Mouse (Mus musculus): ENCODE results near the gene Krt26. TPM values are rescaled to one million over a fixed set of nuclear protein-coding genes. Genes with fewer than 3 reads are reported as not detected.

Krt26 gene
- under 1 TPM; 0.20 to 0.21 TPM for total RNA-seq (2021)

DNA sequence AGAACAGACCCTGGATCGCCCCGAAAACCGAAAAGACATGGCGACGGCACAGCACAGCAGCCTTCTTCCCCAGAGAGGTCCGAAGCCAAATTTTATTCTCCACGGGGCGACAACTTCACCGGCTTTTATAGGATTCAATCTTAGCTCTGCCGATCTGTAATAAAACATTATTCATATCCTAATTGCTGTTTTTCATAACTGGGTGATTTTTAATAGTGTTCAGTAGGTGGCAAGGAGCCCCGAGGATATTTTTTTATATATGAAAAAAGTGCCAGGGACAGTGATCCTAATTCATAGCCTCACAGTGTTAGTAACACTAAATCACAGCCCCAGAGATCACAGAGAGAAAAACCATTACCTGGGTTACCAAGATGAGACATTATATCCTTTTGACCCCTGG lies at the start of gene Krt26:
TSS of gene Krt26 (minus strand) at position 101 of the 400 bp plus-strand sequence.
- intact Hi-C loops (cut with DNase I) = no loop called here
- DNase-seq (ENCODE audit: extremely low spot score in 1 of 2, low spot score in 2 of 2) = no peak

- intact Hi-C loops (cut with DNase I) = loop anchor here (10.0 kb wide), 2 partner anchors 619 to 779 kb away; no protein-coding TSS in a partner anchor
- peak; percentile 84 to 94 for DNase-seq (ENCODE audit: extremely low spot score in 1 of 2, low spot score in 2 of 2)
Measured at GRCm38 (mm10) chr11:99385813-99386721, 48.3 kb upstream of the Krt26 start.

DNA sequence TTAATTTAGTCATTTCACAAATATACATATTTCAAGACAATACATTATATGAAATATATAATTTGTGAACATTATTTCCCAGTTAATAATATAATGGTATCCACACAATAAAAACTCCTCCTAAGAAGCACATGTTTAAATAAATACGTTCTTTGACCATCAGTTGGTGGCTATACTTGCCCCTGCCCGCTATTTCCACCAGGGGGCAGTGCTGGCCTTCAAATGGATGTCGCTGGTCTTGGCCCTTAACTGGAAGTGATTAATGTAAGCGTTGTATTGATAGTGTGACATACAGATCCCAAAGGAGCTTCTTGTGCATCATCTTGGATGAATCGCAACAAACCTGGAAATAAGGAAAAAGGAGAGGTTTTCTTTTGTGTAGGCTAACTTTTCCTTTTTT lies 41.8 kb upstream of the Krt26 start:
- peak; percentile 49 to 67 for DNase-seq (ENCODE audit: extremely low spot score in 1 of 2, low spot score in 2 of 2)
- intact Hi-C loops (cut with DNase I) = loop anchor here (2.0 to 5.0 kb wide), 2 partner anchors 83 to 918 kb away; no protein-coding TSS in a partner anchor

DNA sequence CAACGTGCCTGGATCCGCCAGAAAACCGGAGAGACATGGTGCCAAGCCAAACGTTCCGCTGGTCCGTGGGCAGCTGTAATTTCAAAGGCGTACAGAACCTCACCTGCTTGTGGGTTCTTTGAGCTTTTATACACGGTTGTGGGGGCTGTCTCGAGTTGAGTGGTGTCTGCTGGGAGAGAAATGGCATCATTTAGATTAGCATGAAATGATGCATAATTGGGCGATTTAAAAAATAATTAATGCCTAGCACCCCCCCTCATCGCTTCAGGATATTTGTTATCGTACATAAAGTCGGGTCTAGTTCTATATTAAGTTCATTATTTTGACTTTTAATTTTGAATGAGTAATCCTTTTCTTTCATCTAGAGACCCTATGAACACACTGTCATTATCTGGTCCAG lies 37.0 kb upstream of the Krt26 start, which contains the start of gene Krt28:
TSS of gene Krt28 (minus strand) at position 101 of the 400 bp plus-strand sequence.
- DNase-seq (ENCODE audit: extremely low spot score in 1 of 2, low spot score in 2 of 2) = no peak
- intact Hi-C loops (cut with DNase I) = loop anchor here (5.0 kb wide), 1 partner anchor 922 kb away; no protein-coding TSS in a partner anchor

GRCm38 (mm10) chr11:99369853-99370451 lies 32.2 kb upstream of the Krt26 start:
- intact Hi-C loops (cut with DNase I) = loop anchor here (10.0 kb wide), 1 partner anchor 185 kb away; no protein-coding TSS in a partner anchor
- peak; percentile 50 to 52 for DNase-seq (ENCODE audit: extremely low spot score in 1 of 2, low spot score in 2 of 2)

- intact Hi-C loops (cut with DNase I) = loop anchor here (10.0 kb wide), 1 partner anchor 184 kb away; no protein-coding TSS in a partner anchor
- peak in 1 of 2 experiments; percentile 33 for DNase-seq (ENCODE audit: extremely low spot score in 1 of 2, low spot score in 2 of 2)
Measured at GRCm38 (mm10) chr11:99369229-99369628, 31.5 kb upstream of the Krt26 start.

DNA sequence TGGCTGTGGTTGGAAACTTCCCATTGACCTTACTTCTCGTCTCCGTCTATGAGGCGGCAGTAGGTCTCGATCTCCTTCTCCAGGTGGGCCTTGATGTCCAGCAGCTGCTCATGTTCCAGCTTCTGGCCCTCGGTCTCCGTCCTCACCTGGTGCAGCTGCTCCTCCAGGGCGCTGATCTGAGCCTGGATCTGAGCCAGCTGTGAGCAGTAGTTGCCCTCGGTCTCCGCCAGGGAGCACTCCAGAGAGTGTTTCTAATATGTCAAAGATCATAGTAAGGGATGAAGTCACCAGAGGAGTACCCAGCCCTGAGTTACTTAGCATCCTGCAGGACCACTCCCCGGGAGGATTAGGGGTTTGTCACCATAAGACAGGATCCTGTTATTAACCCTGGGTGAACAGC lies 29.0 kb upstream of the Krt26 start:
- peak in 1 of 2 experiments; percentile 44 for DNase-seq (ENCODE audit: extremely low spot score in 1 of 2, low spot score in 2 of 2)
- intact Hi-C loops (cut with DNase I) = loop anchor here (10.0 kb wide), 1 partner anchor 182 kb away; no protein-coding TSS in a partner anchor

DNA sequence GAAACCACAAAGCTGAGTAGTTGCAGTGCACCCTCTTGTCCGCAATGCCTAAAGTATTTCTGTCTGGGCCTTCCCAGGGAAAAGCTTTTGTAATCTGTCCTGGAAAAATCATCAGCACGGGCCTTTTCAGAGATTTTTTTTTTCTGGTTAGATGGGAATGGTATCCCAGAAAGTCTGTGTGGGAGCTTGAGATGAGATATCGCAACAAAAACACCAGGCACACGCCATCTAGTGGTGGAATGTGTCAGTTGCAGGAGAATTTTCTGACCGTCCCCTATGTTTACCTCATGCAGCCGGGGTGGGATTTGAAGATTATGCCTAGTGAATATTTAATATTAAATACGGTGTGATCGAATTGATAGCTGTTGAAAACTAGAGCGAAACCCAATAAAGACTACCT lies 26.6 kb upstream of the Krt26 start:
- peak; percentile 28 to 29 for DNase-seq (ENCODE audit: extremely low spot score in 1 of 2, low spot score in 2 of 2)
- intact Hi-C loops (cut with DNase I) = loop anchor here (5.0 to 10.0 kb wide), 2 partner anchors 52 to 180 kb away; no protein-coding TSS in a partner anchor

DNA sequence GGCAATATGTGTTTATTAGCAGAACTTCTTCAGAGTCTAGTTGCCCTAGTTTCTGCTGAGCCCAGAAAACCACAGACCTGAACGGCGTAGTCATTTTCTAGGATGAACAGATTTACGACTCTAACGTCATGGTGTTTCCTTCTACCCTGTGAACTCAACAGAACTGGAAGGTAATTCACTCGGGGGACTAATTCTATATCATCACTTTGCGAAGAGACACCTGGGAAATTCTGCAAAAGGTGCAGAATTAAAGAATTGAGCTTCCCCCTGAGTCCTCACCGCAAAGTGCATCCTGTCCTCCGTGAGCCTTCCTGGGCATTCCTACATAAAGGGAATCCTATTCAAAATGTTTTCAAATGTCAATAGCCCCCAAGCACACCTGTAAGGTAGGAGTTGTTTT lies 23.7 kb upstream of the Krt26 start:
- no peak for DNase-seq (ENCODE audit: extremely low spot score in 1 of 2, low spot score in 2 of 2)
- intact Hi-C loops (cut with DNase I) = loop anchor here (5.0 to 10.0 kb wide), 2 partner anchors 49 to 177 kb away; no protein-coding TSS in a partner anchor

GRCm38 (mm10) chr11:99351004-99351403 lies 13.2 kb upstream of the Krt26 start, which contains the start of gene Krt27:
TSS of gene Krt27 (minus strand) at chr11:99351104.
- intact Hi-C loops (cut with DNase I) = no loop called here
- no peak for DNase-seq (ENCODE audit: extremely low spot score in 1 of 2, low spot score in 2 of 2)

DNA sequence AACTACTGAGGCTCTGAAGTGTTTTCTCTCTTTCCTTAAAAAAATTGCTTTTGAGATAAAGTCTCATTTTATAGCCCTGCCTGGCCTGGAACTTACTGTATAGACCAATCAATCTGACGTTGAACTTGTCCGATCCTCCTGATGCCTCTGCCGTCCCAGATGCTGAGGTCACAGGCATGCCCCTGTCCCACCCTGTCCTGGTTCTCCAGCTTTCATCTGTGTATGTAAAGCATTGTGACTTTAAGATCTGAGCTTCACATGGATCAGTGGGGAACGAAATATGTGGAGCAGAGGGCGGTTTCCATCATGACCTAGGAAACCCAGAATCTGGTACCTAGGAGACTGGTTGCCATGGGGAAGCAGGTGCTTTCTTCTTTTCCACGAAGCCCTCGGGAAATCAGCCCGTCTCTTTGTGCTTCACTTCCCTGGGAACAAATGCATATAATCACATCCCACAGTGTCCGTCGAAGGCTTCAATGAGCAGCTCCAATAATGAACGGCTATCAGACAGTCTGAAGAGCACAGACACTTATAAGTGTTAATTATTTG lies 1.6 kb upstream of the Krt26 start:
- intact Hi-C loops (cut with DNase I) = no loop called here
- DNase-seq (ENCODE audit: extremely low spot score in 1 of 2, low spot score in 2 of 2) = no peak

DNA sequence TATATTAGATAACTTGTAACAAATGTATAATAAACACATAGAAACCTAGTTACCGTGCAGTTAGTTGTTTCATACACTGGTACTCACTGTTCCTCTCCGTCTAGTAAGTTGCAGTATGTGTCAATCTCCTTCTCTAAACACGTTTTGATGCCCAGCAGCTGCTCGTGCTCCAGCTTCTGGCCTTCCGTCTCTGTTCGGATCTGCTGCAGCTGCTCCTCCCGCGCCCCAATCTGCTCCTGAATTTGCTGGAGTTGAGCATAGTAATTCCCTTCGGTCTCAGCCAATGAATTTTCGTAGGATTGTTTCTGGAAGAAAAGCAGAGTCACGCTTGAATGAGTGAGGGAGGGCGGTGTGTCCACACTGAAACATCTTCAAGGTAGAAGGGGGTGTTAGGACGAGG lies 4.3 kb downstream of the Krt26 start:
- intact Hi-C loops (cut with DNase I) = no loop called here
- DNase-seq (ENCODE audit: extremely low spot score in 1 of 2, low spot score in 2 of 2) = peak; percentile 33 to 43

DNA sequence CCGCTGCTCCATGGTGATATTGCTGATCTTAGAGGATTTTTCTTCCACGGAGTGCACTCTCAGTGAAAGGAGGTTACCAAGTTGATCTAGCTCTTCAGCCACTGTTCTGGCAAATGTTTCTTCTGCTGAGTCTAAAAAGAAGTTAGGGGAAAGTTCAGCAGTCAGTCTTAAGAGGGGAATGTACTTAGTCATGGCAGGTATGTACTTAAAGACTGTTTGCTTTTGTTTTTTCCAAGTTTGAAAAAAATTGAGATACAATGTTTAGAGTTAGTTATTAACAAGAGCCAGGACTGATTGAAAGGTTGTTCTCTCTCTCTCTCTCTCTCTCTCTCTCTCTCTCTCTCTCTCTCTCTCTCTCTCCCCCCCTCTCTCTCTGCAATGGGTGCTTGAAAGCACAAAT lies 8.1 kb downstream of the Krt26 start:
- intact Hi-C loops (cut with DNase I) = no loop called here

GRCm38 (mm10) chr11:99322851-99323250 lies 14.9 kb downstream of the Krt26 start, which contains the start of gene Krt25:
TSS of gene Krt25 (minus strand) at chr11:99322951.
- intact Hi-C loops (cut with DNase I) = no loop called here
- DNase-seq (ENCODE audit: extremely low spot score in 1 of 2, low spot score in 2 of 2) = no peak

More for the DNA sequence above, 8.1 kb downstream of the Krt26 start:
- no peak for DNase-seq (ENCODE audit: extremely low spot score in 1 of 2, low spot score in 2 of 2)

DNA sequence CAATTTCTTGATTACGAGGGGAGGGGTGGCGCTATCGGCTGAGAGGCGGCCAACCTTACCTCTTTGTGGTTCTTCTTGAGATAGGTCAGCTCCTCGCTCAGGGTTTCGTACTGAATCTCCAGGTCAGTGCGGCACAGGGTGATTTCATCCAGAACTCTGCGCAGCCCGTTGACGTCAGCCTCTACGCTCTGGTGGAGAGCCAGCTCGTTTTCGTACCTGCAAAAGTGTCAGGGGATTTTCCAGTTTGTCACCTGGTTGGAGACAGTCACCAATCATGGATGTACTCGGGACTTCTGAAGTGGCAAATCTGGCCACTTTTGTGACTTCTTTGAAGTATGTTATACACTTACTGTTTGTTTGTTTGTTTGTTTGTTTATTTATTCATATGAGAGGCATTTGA lies 16.7 kb downstream of the Krt26 start:
- DNase-seq (ENCODE audit: extremely low spot score in 1 of 2, low spot score in 2 of 2) = no peak
- intact Hi-C loops (cut with DNase I) = no loop called here

DNA sequence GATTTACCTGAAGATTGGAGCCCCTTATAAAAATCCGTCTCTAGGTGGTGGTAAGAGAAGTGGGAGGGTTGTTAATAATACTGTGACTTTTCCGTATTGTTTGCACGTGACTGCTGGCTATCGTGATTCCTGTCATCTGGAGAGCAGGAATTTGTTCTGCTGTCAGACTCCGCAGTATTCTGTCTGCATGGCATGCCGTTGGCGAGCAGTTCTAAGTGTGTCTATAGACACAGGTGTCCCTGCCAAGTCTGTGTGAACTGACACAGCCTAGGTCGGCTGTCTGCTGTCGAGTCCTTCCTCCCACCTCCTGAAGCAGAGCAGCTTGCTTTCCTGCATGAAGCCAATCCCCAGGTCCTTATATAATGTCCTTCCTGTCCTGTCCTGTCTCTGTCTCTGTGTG lies 18.6 kb downstream of the Krt26 start:
- intact Hi-C loops (cut with DNase I) = no loop called here
- DNase-seq (ENCODE audit: extremely low spot score in 1 of 2, low spot score in 2 of 2) = no peak

DNA sequence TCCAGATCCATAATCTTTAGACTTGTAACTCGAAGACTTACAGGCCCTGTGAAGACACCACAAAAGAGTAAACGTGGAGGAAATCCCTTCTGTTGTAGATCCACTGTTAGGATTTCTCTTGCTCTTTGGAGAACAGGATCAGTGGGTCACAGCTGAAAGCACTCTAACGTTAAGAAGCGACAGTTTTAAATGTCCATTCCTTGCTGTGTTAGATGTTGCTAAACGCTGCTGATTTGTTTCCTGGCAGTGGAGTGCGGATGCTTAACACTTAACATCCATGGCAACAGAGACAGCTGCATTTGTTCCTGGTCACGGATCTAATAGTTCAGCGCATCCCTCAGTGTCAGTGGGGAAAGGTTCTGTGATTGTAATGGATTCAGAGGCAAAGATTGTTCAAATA lies 21.2 kb downstream of the Krt26 start:
- intact Hi-C loops (cut with DNase I) = no loop called here
- no peak for DNase-seq (ENCODE audit: extremely low spot score in 1 of 2, low spot score in 2 of 2)

DNA sequence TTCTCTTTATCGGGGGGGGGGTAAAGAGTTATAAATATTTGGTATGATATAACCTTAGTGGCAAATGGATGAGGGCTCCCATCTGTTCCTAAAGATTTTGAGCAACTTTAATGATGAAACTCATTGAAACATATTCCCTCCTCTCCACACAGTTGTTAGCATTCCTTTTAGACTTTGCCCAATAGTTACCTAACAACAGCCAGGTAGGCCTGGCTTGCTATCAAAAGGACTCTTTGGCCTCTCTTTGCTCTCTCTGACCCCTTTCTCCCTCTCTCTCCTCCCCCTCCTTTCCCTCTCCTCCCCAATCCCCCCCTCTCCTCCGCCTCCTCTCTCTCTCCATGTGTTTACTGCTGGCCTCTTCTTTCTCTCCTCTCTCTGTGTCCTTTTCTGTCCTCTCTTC lies 23.2 kb downstream of the Krt26 start:
- DNase-seq (ENCODE audit: extremely low spot score in 1 of 2, low spot score in 2 of 2) = no peak
- intact Hi-C loops (cut with DNase I) = loop anchor here (5.0 kb wide), 2 partner anchors 48 to 148 kb away; no protein-coding TSS in a partner anchor

DNA sequence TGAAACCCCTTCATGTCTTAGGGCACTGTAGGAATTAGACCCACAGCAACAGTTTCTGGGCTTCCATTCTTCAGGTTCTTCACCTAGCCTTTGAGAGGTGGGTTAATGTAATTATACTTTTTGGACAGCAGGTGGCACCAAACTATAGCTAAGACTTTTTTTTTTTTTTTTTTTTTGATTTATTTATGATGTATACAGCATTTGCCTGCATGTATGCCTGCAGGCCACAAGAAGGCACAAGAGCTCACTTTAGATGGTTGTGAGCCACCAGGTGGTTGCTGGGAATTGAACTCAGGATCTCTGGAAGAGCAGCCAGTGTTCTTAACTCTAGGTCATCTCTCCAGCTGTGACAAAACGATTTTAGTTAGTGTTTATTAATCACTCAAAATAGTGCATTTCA lies 26.9 kb downstream of the Krt26 start:
- no peak for DNase-seq (ENCODE audit: extremely low spot score in 1 of 2, low spot score in 2 of 2)
- intact Hi-C loops (cut with DNase I) = loop anchor here (5.0 kb wide), 2 partner anchors 51 to 151 kb away; no protein-coding TSS in a partner anchor

Data from left cerebral cortex, postnatal 10 days (tissue).